Mouse (Mus musculus) thymus, adult 2 months (tissue): Measurements from ENCODE around the gene Gucy2f.

Experiments
- CTCF ChIP-seq: fragments of 200-500 bp; IDR thresholded peaks from 2 replicates; pipeline ENCODE4 v1.5.1; 2012; ENCODE audit warnings: mild to moderate bottlenecking, control low read depth, low read length, moderate library complexity, borderline replicate concordance; ENCODE audit not compliant: control insufficient read depth, poor library complexity, insufficient read depth; ENCODE audit errors: extremely low read depth
- POLR2A ChIP-seq: fragments of 200-500 bp; IDR thresholded peaks from 2 replicates; pipeline ENCODE4 v1.6.1; 2012; ENCODE audit warnings: mild to moderate bottlenecking, low read length, control low read depth, moderate library complexity; ENCODE audit not compliant: control insufficient read depth, poor library complexity, insufficient read depth; ENCODE audit errors: extremely low read depth

DNA sequence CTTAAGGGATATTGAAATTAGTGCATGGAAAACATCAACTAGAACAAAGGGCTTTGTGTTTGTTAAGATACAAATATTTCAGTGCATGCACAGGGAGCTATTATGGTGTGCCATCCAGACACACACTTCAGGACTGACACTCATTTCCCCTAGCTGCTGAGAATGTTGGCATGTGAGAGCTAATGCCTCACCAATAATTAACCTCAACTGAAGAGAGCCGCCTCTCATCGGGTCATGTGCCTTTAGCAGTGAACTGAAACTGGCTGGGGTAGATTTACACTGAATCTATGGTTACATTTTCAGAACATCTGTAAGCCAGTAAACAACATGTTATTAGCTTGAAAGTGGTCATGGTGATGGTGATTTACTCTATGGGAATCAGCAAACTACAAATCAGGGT, 14.7 kb downstream of the Gucy2f start:
- TF ChIP-seq POLR2A = no peak
- TF ChIP-seq CTCF = no peak
